Mouse (Mus musculus) cerebellum, postnatal 14 days (tissue): ENCODE results near the gene Chl1.

Source experiments
- DNase-seq, 2 experiments: peaks; one replicate each; pipeline ENCODE4 v3.0.0; 2021; ENCODE audit warnings: mixed read lengths in 2 of 2

Gene Chl1

DNA sequence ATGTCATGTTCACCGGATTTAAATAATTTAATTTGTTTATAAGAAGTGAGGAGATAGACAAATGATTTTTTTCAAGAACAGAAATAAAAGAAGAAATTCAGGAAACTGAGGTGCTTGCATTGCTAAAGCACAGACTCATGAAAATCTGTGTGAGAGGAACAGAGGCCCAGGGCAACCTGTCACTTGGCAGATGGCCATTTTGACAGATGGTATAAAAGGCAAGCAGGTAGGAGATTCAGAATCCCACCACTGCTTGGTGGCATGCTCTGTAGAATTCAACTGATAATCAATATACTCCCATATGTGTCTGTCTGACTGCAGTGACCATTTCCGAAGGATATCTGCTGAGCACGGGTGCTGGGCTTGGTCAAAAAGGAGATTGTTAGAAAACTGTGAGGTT lies 162.7 kb downstream of the Chl1 start:
- DNase-seq = peak; percentile 91 to 96

GRCm38 (mm10) chr6:103674332-103674731 lies 163.9 kb downstream of the Chl1 start:
- peak; percentile 94 for DNase-seq

DNA sequence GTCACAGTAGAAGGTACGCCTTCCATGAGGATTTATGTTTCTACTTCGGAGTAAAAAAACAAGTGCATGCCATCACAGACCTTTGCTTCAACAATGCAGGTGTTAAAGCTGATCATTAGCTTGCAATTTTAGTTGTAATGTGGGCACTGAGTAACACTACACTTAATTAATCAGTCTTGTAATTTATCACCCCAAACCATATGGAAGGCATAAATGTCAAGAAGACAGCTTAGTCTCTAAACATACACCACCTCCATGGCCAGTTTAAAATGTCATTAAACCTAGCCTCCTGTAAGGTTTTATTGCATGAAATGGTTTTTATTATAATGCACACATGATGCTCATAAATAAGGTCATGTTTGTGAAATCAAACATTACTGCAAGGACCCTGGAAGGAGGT lies 164.8 kb downstream of the Chl1 start:
- peak in 1 of 2 experiments; percentile 18 for DNase-seq

- DNase-seq = peak; percentile 15 to 35
These were observed 166.3 kb downstream of the Chl1 start for GRCm38 (mm10) chr6:103676664-103677063.

DNA sequence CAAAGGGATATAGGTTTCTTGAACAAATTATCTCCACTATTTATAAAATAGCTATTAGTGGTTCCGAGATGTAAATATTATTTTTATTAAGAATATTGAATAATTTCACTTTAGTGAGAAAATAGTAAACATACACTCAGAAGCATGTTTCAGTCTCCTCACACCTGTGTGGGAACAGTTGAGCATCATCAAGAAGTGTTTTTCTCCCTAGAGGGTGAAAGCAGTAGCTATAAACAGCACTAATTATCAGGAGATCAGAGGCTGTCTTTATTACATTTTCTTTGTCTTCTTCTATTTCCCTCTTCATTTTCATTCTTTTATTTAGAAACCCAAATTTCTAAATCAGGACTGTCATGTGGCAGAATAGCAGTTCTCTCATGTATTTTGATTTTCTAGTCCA lies 166.7 kb downstream of the Chl1 start:
- no peak for DNase-seq

GRCm38 (mm10) chr6:103682854-103683574 lies 172.6 kb downstream of the Chl1 start:
- DNase-seq = peak; percentile 87 to 89

DNA sequence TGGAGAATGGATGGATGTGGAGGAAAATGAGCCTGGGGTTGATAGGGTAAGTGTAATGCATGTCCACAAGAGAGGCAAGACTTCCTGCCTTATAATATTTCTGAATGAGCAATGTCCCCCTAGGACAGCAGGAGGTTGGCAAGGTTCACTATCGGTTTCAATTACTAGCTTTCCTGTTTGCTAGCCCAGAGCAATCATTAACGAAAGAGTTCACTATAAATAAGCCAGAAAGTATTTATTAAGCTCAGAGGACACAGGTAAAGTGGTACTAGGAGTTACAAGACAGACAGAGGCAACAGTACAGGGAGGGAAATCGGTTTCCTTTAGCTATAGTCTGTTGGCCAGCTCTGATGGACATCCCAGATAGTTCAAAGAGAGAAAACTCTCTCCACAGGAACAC lies 182.1 kb downstream of the Chl1 start:
- DNase-seq = no peak

- DNase-seq = peak in 1 of 2 experiments; percentile 41
These were observed 187.1 kb downstream of the Chl1 start for GRCm38 (mm10) chr6:103697349-103698028.

- DNase-seq = no peak
These were observed 189.1 kb downstream of the Chl1 start for GRCm38 (mm10) chr6:103699482-103699881.

- no peak for DNase-seq
These were observed 189.5 kb downstream of the Chl1 start for GRCm38 (mm10) chr6:103699895-103700294.

GRCm38 (mm10) chr6:103700336-103700735 lies 189.9 kb downstream of the Chl1 start:
- no peak for DNase-seq

DNA sequence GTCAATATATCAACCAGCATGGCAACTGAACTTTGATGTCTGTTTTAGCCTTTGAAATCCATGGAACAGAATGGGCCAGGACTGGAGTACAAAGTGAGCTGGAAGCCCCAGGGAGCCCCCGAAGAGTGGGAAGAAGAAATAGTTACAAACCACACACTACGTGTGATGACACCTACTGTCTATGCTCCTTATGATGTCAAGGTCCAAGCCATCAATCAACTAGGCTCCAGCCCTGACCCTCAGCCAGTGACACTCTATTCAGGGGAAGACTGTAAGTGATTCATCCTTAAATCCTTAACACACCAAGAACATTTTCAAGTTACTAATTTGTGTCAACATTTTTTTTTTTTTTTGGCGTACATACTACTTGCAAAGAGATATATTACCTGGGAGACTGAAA lies 196.0 kb downstream of the Chl1 start:
- DNase-seq = no peak

DNA sequence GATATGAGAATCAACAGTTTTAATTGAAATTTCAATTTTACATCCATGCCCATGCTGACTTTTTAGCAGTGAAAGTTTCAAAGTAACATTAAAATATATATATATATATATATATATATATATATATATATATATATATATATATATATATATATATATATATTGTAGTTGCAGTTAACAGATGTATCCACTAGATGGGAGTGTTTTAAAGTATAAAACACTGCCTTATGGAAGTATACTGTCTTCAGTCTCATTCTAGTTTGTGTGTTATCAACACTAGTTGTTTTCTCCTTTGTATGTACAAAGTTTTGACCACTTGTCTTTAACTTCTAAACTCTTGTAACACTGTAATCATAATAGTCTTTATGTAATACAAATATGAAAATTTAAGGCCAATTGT lies 228.9 kb downstream of the Chl1 start:
- no peak for DNase-seq

DNA sequence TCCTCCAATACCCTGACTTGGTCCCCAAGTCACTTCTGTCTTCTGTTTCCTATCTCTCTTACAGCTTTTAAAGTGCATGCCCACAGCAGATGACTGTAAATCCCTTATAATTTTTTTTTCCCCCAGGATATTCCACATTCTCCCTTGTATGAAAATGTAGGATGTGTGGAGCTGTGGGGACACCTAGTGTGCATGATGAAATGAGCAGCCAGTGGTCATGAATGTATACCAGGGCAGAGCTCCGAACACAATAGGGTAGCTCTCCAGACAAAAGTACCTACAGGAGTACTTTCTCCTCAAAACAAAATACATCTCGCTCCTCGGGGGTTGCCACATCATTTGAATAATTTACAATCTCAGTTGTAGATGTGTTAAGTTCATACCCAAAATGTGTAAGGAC lies 232.4 kb downstream of the Chl1 start:
- DNase-seq = no peak

- peak; percentile 59 to 80 for DNase-seq
These were observed 235.7 kb downstream of the Chl1 start for GRCm38 (mm10) chr6:103746103-103746502.

DNA sequence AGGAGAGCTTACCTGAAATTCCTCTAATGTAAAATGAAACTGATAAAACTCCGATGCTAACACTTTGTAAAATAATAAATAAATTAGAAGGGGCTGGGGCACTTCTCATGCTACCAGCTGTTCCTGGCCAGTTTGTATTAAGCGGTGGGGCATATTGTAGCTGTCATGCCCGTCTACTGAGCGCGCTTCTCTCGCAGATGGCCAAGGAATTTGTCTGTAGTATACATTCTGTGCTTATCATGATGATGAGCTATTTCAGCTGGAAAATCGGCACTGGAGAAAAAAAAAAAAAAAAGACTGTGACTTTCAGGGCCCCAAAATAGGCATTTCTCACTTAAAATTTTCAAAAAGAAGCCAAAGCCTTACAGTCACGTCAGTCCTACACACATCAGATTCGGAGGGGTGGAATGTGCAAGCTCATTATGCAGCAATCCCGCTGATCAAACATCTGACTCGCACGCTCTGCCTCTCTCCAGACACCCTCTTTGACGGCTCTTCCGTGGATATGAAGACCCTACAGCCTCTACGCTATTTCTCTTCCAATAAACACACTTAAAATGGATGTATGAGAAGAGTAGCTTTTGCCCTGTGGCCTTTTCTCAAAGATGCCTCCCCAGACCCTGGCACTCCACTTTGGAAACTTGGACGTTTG lies 238.9 kb downstream of the Chl1 start:
- DNase-seq = no peak

- DNase-seq = no peak
These were observed 243.5 kb downstream of the Chl1 start for GRCm38 (mm10) chr6:103753891-103754290.

DNA sequence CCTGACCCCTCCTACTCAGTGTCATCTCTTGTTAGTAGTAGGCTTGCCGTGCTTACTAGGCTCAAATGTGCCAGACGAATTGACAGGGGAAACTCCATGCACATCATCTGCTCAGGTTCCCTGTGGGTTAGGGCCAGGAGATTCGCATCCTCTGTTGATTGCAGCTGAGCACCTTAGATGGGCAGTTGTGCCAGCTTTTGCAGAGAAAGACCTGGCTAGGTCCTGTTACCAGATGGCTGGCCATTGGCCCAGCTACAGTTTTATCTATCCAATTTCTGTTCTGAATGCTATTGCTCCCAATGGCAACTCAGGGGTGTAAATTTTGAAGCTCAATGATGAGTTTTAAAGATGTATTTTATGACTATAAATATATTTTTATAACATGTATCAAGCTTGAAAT lies 256.4 kb downstream of the Chl1 start:
- DNase-seq = peak; percentile 66 to 70

DNA sequence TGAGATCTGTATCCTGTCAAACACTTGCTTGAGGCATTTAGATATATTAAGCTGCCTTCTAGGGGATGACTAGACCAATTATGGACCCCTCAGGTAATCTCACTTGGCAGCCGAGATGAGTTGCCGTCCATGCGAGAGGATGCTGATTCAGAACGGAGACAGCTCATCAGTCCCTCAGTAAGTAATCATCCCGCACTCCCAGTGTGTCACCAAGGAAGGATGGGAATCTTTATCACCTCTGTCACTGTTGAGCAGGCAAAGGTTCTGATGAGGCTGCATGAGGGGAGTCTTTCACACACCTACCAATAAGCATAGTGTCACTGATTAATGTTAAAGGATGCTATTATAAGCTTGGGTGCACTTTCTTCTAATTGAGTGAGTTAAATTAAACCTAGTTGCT lies 270.7 kb downstream of the Chl1 start:
- no peak for DNase-seq

GRCm38 (mm10) chr6:103791077-103791632 lies 280.8 kb downstream of the Chl1 start:
- no peak for DNase-seq

DNA sequence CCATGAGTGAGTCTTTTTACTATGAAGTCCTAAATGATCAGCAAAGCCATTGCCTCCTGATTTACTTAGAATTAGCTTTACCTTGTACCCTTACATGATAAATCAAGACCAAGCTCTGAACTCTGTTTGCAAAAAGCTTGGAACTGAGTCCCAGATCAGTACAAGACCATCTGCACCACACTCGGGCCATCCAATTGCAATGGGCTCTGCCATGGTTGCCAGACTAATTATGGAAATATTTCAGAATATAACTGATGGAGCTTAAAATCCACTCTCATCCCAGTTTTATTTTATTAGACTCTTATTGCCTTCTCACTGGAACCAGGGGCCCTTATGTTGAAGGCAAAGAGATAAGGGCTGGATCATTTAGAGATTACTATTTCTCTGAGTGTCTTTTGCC lies 284.9 kb downstream of the Chl1 start:
- DNase-seq = peak; percentile 22 to 42
